Mouse (Mus musculus): ENCODE measurements at regions not wholly inside any gene's neighbourhood (a gene's known extent, or its start where the extent isn't known, plus 50 kb on each side); places are given as distances from the start of the nearest gene placed in this dataset.

DNA sequence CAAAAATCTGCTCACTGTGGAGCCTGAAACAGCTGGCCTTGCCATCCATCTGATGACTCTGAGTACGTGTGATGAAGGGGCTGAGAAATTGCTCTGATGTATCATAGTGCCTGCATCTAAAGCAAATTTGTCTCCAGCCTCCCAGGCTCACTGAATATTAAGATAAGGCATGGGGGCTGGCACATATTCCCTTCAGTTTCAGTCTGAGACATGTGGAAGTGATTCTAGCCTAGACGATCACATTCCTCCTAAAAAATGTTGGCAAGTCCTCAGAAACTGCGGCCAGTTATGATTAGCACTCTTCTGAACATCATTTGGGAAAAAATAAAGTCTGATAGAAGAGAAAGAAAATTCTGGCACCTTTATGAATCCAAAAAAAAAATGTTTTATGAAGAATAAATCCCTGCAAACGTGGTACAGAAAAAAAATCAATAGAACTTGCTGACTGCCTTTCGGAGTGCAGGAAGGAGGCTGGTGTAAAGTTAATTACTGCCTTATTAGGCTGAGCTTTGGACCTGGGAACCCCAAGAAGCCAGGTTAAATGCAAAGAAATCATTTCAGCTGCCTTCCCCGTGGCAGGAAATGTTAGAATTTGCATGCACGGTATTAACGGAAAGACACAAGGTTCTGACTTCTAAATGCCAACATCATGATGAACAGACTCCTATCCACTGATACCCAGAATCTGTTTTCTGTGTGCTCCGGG is 762.2 kb downstream of the Adgrl2 start:
- intact Hi-C loops (cut with DNase I): no loop called here

DNA sequence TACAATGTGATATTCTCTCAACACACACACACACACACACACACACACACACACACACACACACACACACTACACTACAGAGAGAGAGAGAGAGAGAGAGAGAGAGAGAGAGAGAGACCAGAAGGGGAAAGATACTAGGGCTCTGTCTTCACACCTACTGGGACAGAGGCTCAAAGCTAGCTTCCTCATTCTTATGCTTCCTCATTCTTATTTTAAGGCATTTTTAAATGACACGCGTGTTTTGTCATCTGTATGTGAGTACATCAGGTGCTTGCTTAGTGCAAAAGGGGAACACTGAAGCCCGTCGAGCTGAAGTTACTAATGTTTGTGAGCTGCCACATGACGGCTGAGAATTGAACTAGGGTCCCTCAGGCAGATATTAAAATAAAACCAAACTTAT is 769.5 kb downstream of the Adgrl2 start:
- intact Hi-C loops (cut with DNase I): no loop called here
- DNase-seq: no peak

More for the DNA sequence above, 762.2 kb downstream of the Adgrl2 start:
- peak in 1 of 2 experiments; percentile 18 for DNase-seq

DNA sequence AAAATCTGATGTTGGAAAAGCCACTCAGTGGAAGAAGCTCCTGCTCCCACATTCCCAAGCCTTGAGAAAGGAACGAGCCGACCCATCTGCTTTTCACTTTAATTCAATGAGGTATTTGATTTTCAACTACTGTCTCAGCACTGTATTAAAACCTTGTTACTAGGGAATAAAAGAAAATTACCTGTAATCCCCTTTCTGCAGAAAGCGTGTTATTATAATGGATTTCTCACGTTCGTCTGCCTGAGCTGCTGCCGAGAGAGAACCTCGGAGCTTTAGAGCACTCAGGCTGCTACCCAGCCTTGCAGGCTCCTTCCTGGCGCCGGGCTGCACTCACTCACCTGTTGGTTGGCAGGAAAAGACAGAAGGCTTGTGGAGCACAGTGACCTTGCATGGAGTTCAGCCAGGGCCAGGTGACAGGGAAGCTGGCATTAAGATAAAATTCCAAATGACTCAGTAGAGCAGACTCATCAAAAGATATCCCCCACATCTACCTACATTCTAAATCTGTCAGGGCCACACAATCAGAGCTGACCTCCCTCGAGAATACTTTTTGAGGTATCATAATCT is 770.2 kb downstream of the Adgrl2 start:
- intact Hi-C loops (cut with DNase I): no loop called here
- DNase-seq: no peak

DNA sequence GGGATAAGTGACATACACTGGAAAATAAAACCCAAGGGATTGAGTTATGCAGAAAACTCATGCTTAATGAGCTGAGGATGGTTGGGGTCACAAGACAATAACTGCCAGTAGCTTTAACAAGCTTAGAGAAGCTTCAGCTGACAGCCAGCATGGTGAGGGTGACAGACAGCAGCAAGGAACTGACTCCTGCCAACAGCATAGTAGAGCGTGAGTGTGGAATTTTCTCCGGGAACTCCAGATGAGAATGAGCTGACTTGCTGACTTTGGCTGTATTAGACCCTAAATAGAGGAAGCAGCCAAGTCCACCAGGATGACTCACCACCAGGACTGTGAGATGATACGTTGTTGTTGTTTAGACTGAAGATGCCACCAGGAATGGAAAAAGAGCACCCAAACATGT is 788.2 kb downstream of the Adgrl2 start:
- DNase-seq: no peak
- intact Hi-C loops (cut with DNase I): no loop called here

DNA sequence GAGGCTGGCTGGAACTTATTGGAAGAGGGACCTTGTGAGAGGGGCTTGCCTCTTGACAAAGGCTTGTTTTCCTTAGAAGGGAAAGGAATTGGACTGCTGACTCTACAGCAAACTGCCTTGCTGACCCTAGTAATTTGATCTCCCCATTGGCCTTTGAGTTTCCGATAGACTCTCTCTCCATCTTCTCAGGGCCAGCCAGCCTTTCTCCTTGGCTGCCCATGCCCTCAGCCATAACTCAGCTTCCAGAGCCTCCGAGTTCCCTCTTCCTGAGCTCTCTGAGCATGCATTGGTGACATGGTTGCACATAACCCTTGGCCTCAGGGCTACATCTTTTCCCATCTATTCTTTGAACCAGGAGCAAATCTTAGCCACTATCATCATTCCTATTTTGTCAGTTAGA is 803.7 kb downstream of the Adgrl2 start:
- no peak for DNase-seq
- intact Hi-C loops (cut with DNase I): no loop called here

DNA sequence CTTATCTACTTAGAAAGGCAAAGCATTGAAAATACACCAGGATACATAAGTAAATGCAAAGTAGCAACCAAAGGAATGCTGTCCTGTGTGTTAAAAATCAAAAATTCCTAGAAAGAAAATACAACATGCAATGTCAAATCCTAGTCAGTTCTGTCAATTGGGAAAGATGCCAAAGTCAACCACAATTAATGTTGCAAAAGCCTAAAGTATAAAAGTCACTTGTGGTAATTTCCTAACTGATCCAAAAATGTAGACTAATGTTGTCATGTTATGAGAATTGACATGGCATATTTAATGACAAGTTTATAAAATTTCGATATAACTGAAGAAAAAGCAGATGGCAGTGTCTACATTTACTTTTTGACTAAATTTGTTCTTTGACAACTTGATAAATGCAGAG is 822.8 kb downstream of the Adgrl2 start:
- DNase-seq: no peak
- intact Hi-C loops (cut with DNase I): no loop called here

DNA sequence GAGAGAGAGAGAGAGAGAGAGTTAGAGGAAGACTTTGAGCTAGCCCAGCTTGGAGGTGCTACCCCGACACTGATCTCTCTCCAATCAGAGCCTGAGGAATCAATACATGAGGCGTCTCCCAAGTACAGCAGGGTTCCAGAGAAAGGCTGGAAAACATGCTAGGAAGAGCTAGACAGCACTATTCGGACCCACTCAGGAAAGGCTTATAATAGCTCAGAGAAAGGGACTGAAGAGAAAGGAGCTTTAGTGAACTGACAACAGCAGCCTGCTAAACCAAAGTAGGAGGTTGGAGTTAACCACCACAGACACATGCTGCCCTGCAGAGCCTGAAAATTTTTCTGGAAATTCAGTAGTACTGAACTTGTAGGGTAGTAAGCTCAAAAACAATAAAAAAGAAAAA is 831.3 kb downstream of the Adgrl2 start:
- intact Hi-C loops (cut with DNase I): no loop called here
- DNase-seq: no peak

DNA sequence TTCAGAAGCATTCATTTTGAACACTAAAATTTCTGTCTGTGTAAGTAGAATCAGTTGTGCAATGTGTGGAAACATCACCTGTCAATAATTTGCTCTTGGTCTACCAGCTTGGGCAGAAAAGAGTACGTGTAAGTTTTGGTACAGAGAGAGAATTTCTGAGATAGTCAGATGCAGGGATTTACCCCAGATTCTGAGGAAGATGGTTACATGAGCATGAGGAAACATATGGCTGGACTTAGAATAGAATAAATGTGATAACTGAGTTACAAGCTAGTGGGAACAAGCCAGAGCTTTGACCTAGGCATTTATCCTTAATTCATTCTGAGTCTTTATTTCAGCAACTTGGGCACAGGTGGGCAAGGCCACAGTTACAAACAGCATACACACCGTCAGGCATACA is 831.8 kb downstream of the Adgrl2 start:
- intact Hi-C loops (cut with DNase I): no loop called here
- no peak for DNase-seq

DNA sequence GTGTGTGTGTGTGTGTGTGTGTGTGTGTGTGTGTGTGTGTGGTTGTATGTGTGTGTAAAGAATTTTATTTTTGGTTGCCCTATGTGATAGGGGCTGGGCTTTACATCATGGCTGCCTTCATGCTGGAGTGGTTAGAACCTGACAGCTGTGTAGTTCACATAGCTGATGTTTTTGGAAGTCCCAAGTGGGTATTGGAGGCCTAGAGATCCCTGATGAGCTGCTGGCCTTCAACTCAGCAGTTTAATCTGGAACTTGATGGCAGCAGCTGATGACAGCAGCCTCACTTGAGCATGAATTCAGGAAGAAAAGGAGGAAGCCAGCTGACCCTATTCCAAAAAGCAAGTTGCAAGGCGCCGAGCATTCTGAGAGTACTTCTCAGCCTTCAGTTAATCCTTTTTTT is 846.6 kb downstream of the Adgrl2 start:
- intact Hi-C loops (cut with DNase I): no loop called here
- no peak for DNase-seq

DNA sequence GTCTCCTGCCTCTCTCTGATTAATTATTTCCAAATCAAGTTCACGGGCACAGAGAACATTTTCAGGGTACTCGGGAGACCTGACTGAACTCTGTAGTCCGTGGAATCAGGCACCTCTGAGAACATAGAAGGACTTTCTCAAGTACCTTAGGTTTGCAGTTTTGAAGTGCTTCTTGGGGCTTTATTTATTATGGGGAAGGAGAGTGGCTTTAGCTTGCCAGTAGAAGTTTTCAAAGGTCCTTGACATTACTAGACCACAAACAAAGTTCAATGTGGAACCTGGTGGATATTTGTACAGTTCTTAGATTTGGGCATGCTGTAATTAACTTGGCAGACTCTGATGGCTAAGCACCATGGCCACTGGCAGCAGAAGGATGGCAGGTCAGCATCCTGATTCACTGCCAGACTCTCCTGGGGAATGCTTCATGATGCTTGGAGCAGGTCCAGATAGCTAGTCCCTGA is 853.5 kb downstream of the Adgrl2 start:
- no peak for DNase-seq
- intact Hi-C loops (cut with DNase I): no loop called here

DNA sequence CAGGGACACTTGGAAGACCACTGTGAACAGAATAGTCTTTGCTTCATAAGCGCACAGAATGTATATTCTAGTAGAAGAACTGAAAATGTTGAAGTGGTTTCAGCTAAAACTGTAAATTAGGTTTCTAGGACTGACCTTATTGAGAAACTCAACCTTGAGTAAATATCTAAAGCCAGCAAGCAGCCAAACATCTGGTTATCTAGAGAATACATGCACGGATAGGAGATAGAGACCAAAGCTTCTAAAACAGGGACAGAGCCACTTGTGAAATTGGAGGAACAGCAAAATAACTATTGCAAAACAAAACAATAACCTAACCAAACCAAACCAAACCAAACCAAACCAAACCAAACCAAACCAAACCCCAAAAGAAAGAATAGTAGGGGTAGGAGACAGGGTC is 855.7 kb downstream of the Adgrl2 start:
- intact Hi-C loops (cut with DNase I): no loop called here

DNA sequence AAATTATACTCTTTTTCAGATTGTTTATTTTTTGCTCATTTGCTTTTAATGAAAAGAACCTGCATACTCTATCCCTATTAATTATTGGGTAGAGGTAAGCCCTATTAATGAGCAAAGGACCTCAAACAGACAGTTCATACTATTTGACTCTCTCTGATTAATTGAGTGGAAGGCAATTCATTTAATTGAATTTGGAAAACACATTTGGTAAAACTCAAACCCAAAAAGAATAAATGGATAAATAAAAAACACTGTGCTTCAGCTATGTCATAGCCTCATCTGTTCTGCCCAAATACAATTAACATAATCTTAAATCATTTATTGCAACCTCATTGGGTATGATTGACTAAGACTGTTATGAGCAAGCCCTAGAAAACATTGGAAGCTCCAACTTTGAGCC is 874.8 kb downstream of the Adgrl2 start:
- intact Hi-C loops (cut with DNase I): no loop called here
- DNase-seq: no peak

More for the DNA sequence above, 855.7 kb downstream of the Adgrl2 start:
- DNase-seq: no peak

DNA sequence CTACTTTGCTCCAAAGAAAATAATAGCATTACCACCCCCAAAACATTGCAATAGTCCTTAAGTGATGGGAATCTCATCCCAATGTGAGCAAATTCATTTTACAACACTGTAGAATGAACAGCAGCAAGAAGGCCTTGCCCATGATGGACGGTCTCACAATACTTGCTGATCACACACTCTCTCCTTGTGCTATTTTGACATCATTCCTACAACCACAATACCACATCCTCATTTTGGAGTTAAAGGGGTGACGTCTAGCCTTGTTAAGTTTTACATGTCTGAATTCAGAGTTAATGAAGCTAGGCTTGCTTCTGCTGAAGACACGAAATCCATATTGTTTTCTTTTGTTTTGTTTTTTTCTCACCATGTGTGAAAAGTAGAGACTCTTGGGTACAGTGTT is 878.2 kb downstream of the Adgrl2 start:
- no peak for DNase-seq
- intact Hi-C loops (cut with DNase I): no loop called here

DNA sequence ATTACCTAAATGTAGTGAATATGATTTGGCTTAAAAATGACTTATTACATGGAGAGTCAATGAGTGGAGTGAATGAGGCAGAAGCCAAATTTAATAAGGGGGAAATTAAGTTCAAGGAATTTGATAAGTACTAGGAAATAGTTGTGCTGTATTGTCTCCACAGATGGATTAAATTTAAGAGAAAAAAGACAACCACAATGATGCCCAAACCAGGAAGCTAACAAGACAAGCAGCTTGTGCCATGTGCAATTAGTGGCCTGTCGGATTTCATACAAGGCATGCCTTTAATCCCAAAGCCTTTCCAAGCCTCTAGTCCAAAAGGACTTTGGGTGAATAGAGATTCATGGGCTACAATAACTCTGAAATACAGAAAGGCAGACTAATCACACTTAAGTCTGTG is 883.3 kb downstream of the Adgrl2 start:
- intact Hi-C loops (cut with DNase I): no loop called here
- DNase-seq: no peak

DNA sequence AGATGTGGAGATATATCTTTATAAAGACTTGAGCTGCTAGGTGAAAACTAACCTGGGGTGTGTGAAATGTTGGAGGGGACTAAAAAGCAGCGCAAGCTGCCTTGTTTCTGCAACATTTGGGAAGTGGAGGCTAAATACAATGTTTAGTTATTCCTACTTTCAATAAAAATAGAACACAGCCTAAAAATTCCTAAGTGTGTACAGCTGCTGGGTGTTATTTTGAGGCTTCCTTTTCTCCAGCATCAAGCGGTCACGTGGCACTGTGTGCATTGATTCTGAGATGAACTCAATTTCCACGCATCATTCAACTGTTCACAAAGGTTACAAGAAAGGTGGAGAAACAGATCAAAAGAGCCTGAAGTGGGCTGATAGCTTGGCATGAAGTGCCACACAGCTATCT is 896.4 kb downstream of the Adgrl2 start:
- intact Hi-C loops (cut with DNase I): no loop called here
- DNase-seq: no peak

DNA sequence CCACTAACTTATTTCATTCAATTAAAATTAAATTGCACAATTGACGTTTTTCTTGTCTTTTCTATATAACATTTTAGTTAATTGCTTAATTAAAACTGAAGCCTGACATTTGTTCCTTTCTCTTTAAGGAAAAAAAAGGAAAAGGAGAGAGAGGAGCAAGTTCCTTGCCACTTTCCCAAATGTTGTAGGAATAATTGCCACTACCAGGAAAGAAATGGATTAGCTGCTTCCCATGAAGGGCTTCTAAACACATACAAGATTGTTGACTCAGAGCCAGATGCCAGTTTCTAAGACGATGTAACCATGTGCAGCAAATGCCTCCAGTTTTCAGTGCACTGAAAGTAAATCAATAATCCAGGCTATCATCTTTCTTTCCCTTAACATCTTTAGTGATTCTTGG is 914.5 kb downstream of the Adgrl2 start:
- intact Hi-C loops (cut with DNase I): no loop called here
- no peak for DNase-seq

DNA sequence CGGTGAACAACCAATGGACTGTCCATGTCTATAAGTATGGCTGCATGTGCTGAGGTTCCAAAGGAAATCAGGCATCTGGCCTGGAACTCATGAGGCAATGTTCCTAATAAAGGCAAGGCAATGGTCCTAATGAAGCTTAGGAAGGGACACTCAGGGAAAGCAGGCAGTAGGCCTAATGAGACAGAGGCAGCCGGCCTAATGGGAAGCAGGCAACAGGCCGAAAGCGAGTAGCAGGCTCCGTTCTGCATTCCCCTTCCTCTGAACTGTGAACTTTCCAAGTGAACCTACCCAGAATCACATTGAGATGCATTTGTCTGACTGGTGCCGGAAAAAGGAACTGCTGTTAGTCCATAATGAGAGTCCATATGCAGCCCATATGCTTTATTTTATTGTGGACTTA is 923.7 kb downstream of the Adgrl2 start:
- no peak for DNase-seq
- intact Hi-C loops (cut with DNase I): no loop called here

DNA sequence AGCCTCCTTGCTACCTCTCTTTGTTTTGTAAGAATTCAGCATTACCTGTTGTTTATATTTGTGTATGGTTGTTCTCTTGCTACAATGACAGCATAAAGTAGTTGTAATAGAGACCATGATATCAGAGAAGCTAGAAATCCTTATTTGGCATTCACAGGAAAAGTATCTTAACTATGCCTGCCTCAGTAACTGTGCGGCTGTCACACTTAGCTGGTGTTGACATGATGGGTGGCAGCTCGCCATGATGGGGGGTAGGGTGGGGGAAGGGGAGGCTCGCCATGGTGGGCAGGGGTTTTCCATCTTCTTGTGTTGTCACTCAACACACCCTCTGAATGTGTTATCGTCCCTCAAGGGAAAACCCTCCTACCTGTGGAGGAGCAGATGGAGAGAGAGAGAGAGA is 934.3 kb downstream of the Adgrl2 start:
- no peak for DNase-seq
- intact Hi-C loops (cut with DNase I): no loop called here

DNA sequence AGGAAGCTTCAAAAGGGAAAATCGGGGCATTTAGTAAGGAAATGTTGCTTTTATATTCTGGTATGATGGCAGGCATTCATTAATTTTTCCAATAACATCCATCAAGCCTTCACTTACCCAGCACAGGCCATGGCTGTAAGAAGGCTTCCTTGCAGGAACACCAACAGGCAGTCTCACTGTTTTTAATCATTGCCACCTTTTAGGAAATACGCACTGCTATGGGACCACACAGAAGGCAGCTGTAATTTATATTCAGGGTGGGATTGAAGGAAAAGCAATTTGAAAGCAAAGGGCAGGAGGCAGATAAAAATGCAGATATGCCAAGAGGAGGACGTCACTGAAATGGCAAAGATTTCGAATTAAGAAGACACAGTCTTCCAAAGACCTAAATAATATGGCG is 937.8 kb downstream of the Adgrl2 start:
- no peak for DNase-seq
- intact Hi-C loops (cut with DNase I): no loop called here

DNA sequence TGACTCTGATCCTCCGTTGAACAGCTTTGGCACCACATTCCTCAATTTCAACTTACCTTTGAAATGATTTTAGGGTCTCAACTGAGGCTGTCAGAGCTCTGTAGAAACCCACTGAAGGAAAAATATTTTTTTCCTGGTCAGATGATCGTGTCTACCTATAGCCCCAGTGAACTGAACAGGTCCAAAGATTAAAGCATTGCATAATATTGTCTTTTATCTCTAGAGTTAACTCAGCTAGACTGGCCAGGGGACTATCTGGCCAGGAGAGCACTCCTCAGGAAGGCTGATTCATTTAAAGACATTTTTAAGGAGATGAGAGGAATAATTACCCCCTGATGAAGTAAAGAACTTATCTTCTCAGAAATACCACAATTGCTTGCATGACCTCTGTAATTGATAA is 942.1 kb downstream of the Adgrl2 start:
- no peak for DNase-seq
- intact Hi-C loops (cut with DNase I): no loop called here

DNA sequence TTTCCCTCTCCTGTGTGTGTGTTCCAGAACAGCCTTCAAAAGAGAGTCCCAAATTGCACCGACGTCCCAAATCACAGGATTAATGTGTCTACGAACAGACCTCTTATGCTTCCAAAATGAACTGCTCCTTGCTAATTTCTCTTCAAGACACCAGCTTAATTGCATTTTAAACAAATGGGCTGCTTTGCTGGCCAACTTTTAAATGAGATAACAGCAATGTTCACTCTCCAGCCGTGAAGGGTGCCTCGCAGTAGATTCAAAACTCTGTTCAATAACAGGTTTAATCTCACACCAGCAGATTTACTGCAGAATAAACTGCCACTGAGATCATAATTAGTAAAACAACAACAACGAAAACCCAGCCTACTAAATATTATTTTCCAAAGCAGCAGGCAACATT is 957.8 kb downstream of the Adgrl2 start:
- DNase-seq: no peak
- intact Hi-C loops (cut with DNase I): no loop called here

DNA sequence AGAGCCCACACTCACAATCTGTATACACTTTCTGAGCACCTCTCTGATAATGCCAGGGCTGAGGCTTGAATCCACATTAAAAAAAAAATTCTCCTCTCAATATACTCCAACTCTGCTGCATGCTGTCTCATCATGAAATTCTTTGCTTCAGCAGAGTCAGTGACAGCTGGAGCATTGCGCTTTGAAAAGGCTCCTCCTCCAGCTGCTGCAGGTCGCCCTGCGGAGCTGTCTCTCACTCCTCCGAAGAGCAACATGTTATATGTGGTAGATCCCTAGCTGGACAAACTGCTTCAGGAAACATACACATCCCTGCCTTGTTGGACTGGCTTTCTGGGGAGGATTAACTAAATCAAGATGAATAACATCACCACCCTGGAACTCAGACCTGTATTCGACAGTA is 984.5 kb downstream of the Adgrl2 start:
- DNase-seq: no peak
- intact Hi-C loops (cut with DNase I): no loop called here

DNA sequence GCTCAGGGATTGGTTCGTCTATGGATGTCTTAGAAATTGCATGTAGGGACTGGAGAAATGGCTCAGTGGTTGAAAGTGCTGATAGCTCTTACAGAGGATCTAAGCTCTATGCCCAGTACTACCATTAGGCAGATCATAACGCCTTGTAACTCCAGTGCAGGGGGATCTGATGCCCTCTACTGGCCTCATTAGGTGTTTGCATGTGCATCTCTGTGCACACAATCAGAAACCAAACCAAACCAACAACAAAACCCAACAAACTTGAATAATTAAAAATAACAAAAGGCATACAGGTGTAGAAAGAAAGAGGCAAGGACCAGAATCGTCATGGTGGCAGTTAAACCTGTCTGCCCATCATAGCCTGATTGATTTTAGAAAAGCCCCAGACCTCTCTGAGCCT is 986.3 kb downstream of the Adgrl2 start:
- intact Hi-C loops (cut with DNase I): no loop called here
- DNase-seq: no peak
